ENCODE assay signal across 14 mouse cellular contexts in the genomic region with DNA sequence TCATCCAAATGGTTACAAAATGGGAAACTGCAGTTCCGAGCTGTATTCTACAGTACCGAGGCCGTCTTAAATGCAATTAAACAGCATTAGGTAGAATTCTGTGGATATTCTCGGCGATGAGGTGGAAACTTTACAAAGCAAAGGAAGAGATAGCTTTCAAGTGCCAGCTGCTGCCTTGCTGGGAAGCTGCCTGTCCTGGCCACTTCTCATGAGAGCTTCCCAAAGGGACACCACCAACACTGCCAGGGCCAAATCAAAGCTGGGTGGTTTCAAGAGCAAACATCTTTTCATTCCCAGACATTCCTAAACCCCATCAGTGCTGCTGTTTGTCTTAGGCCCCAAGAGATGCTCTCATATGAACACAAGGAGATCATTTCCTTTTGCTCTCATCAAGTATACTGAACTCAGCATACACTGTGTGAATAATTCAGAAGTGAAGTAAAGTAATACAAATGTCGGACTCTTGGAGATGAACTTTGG.
"Had no signal": no experiment of that assay in that cellular context is flagged by ENCODE, and none has a peak within 500 bp of the region (broad histone marks: within the 10 kb centered on the region; RNA-seq: fewer than 3 reads in every experiment).

No protein-coding gene starts in this region.

- H3K4me2 ChIP-seq: limb, embryonic 15.5 days; liver, embryonic 13.5 days; lung, embryonic 15.5 days; midbrain, embryonic 11.5 days; midbrain, embryonic 15.5 days; neural tube, embryonic 12.5 days had no signal

- H3K27ac ChIP-seq: kidney, postnatal 0 days; limb, embryonic 15.5 days; liver, embryonic 13.5 days; lung, embryonic 15.5 days; macrophage; midbrain, embryonic 15.5 days; neural tube, embryonic 12.5 days; stomach, postnatal 0 days had no signal

- H3K36me3 ChIP-seq: limb, embryonic 15.5 days; liver, embryonic 13.5 days; lung, embryonic 15.5 days; midbrain, embryonic 15.5 days; neural tube, embryonic 12.5 days had no signal

- H3K4me1 ChIP-seq: limb, embryonic 15.5 days; liver, embryonic 13.5 days; lung, embryonic 15.5 days; midbrain, embryonic 15.5 days; neural tube, embryonic 12.5 days had no signal

- H3K4me3 ChIP-seq: limb, embryonic 15.5 days; liver, embryonic 13.5 days; lung, embryonic 15.5 days; megakaryocyte, embryonic 14.5 days; midbrain, embryonic 15.5 days; neural tube, embryonic 12.5 days had no signal

- DNase-seq: kidney, postnatal 36 days; liver, embryonic 13.5 days; liver, postnatal 0 days; lung, postnatal 14 days; thymus, postnatal 4 days had no signal

- ATAC-seq: liver, postnatal 0 days; midbrain, embryonic 15.5 days had no signal

- H3K27me3 ChIP-seq: limb, embryonic 15.5 days; liver, embryonic 13.5 days; lung, embryonic 15.5 days; midbrain, embryonic 15.5 days; neural tube, embryonic 12.5 days had no signal

- H3K9me3 ChIP-seq: limb, embryonic 15.5 days; liver, embryonic 13.5 days; lung, embryonic 15.5 days; megakaryocyte, embryonic 14.5 days; midbrain, embryonic 15.5 days; neural tube, embryonic 12.5 days had no signal

- H3K9ac ChIP-seq: limb, embryonic 15.5 days; liver, embryonic 13.5 days; liver, postnatal 0 days; lung, embryonic 15.5 days; midbrain, embryonic 15.5 days; neural tube, embryonic 12.5 days had no signal
